Mouse (Mus musculus) testis, adult 2 months (tissue): ENCODE measurements around the gene Noc2l.

ENCODE experiments used
- CTCF ChIP-seq: fragments of 200-500 bp; IDR thresholded peaks from 2 replicates; pipeline ENCODE4 v1.5.1; 2012; ENCODE audit warnings: low read depth, mild to moderate bottlenecking, inconsistent platforms, low read length, moderate library complexity; ENCODE audit not compliant: control insufficient read depth, insufficient read depth, insufficient replicate concordance
- POLR2A ChIP-seq: fragments of 200-500 bp; IDR thresholded peaks from 2 replicates; pipeline ENCODE4 v1.6.1; 2012; ENCODE audit warnings: low read depth, mild to moderate bottlenecking, inconsistent platforms, low read length, moderate library complexity; ENCODE audit not compliant: control insufficient read depth

GRCm38 (mm10) chr4:156224276-156224675 is 11.5 kb upstream of the Noc2l start:
- TF ChIP-seq CTCF (no peak), POLR2A (no peak)
